Mouse (Mus musculus) kidney, postnatal 0 days (tissue): ENCODE data around the gene Scyl1. TPM values are rescaled to one million over a fixed set of nuclear protein-coding genes. Genes with fewer than 3 reads are reported as not detected.

Experiments used
- ATAC-seq: fragments of 200-750 bp; cut with Nextera tagmentation; replicated peaks from 2 replicates; pipeline ENCODE4 v1.8.0; 2017; ENCODE audit warnings: low read depth, moderate number of reproducible peaks, moderate TSS enrichment, moderate library complexity; ENCODE audit not compliant: low FRiP score
- DNase-seq: peaks from one replicate; pipeline ENCODE4 v3.0.0-alpha.2; 2016; ENCODE audit warnings: low spot score
- H3K27ac ChIP-seq: fragments of 300-500 bp; sonication (generic); 2 replicates; pipeline ENCODE4 v1.5.1; 2014; ENCODE audit warnings: mild to moderate bottlenecking
- H3K27me3 ChIP-seq: fragments of 300-500 bp; sonication (generic); 2 replicates; pipeline ENCODE4 v1.6.1; 2014; ENCODE audit warnings: low read length, mixed read lengths; ENCODE audit not compliant: insufficient read depth
- H3K36me3 ChIP-seq: fragments of 300-500 bp; sonication (generic); 2 replicates; pipeline ENCODE4 v1.6.1; 2014; ENCODE audit warnings: low read length, mixed read lengths; ENCODE audit not compliant: insufficient read depth
- H3K4me1 ChIP-seq: fragments of 300-500 bp; sonication (generic); replicated peaks from 2 replicates; pipeline ENCODE4 v1.6.1; 2014; ENCODE audit warnings: antibody characterized with exemption, low read length, mixed read lengths; ENCODE audit not compliant: insufficient read depth
- H3K4me2 ChIP-seq: fragments of 300-500 bp; sonication (generic); 2 replicates; pipeline ENCODE4 v1.6.1; 2014; ENCODE audit warnings: mild to moderate bottlenecking, low read length, moderate library complexity, mixed read lengths
- H3K4me3 ChIP-seq: fragments of 300-500 bp; sonication (generic); replicated peaks from 2 replicates; pipeline ENCODE4 v1.5.1; 2014; ENCODE audit warnings: low read depth, low read length
- H3K9ac ChIP-seq: fragments of 300-500 bp; sonication (generic); 2 replicates; pipeline ENCODE4 v1.6.1; 2014; ENCODE audit warnings: low read depth, low read length
- H3K9me3 ChIP-seq: fragments of 300-500 bp; sonication (generic); replicated peaks from 2 replicates; pipeline ENCODE4 v1.6.1; 2016; ENCODE audit warnings: low read length, inconsistent platforms, mixed read lengths
- CTCF ChIP-seq: IDR thresholded peaks from 2 replicates; pipeline ENCODE4 v1.5.1; 2016; ENCODE audit warnings: antibody characterized with exemption, low read depth, mild to moderate bottlenecking, moderate library complexity
- WGBS: fragments of 180-500 bp; shearing (Covaris S2); extraction: QIAGEN DNeasy Blood & Tissue Kit; methylation state at CpG from one replicate; pipeline ENCODE4 v1.1.7; 2014; 5-methylcytosine and 5-hydroxymethylcytosine counted together
- polyA plus RNA-seq: library from polyadenylated mRNA; unstranded; fragments of >200 nt; fragmentation: Nextera tagmentation; extraction: Ambion mirVana; gene quantifications from 2 replicates; pipeline ENCODE4 v1.2.1, GENCODE M21; 2015

Gene Scyl1
- polyA plus RNA-seq, 1 experiment from 2014 or later, result 63.5 TPM

DNA sequence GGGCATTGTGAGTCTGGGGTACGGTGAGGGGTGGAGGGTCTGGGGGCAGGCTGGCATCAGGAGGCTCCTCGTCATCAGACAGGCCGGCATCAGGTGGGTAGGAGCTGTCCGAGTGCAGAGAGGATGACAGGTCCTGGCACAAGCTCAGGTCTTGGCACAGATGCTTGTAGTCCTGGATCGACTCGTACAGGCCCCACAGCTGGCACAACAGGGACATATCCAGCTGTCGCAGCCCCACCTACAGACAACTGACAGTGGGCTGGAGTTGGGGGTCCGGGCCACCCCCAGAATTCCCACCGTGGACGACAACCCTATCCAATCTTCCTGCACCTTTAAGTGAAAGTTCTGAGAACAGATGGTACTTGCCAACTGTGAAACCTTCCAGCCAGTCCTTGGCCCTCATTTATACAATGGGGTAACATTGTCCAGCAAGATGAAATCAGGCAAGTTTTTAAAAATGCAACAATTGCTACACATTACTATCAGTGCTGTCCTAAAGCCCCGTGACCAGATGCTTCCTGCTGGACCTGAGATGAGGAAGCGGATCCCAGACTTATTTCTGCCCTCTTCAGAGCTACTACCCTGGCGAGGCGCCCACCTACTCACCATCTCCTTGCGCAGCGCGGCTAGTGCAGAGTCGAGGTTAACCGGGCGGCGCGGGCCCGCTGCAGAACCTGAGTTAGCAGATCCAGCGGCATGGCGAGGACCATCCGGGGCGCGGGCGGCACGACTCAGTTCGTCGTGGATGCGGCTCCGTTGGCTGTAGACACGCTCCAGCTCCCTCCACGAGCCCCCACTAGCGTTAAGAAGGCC lies 42.4 kb downstream of the Scyl1 start:
- Histone ChIP-seq H3K27ac (peak overlapping the region; percentile 84), H3K9ac (peak overlapping the region; percentile 92), H3K9me3 (no peaks in the 10 kb centered on the region), H3K36me3 (no peaks in the 10 kb centered on the region), H3K4me1 (peaks cover 41% of the 10 kb centered on the region), H3K4me3 (peak overlapping the region; percentile 85), H3K27me3 (no peaks in the 10 kb centered on the region), H3K4me2 (peak overlapping the region; percentile 70)
- ATAC-seq (0 out of 2 replicates have a peak, but pooled peaks have one; percentile 9), DNase-seq (peak; percentile 71)
- TF ChIP-seq CTCF, result no peak
- WGBS, result 7% methylated on average over 37 of the region's 37 CpGs

DNA sequence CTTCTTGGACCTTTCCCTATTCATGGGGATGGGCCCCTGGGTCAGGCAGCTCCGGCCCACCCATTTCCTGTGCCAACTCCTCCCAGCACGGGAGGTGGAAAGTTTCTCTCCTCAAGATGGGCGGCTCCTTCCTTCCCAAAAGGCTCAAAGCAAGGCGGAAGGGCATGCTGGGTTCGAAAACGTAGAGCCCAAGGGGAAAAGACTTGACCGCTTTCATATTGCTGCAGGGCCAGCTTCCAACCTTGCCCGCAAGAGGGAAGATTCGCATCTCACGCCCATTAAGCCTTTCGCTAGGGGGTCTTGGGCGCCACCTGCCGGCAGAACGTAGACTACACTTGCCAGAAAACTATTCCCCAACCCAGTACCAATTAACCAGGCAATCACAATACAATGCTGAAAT lies 43.5 kb downstream of the Scyl1 start:
- peak overlapping the region; percentile 70 for H3K4me2 ChIP-seq
- H3K27ac ChIP-seq, result peak overlapping the region; percentile 67
- H3K4me1 ChIP-seq, result peaks cover 41% of the 10 kb centered on the region
- H3K27me3 ChIP-seq, result no peaks in the 10 kb centered on the region
- TF ChIP-seq CTCF, result peak; percentile 99
- WGBS, result 3% methylated on average over 14 of the region's 14 CpGs
- H3K9me3 ChIP-seq, result no peaks in the 10 kb centered on the region
- no peaks in the 10 kb centered on the region for H3K36me3 ChIP-seq
- peak; percentile 91 for DNase-seq
- H3K4me3 ChIP-seq, result peak overlapping the region; percentile 85; the same call in 1 of the 2 replicates
- ATAC-seq, result no peak
- peak overlapping the region; percentile 24; the same call in 1 of the 2 replicates for H3K9ac ChIP-seq

DNA sequence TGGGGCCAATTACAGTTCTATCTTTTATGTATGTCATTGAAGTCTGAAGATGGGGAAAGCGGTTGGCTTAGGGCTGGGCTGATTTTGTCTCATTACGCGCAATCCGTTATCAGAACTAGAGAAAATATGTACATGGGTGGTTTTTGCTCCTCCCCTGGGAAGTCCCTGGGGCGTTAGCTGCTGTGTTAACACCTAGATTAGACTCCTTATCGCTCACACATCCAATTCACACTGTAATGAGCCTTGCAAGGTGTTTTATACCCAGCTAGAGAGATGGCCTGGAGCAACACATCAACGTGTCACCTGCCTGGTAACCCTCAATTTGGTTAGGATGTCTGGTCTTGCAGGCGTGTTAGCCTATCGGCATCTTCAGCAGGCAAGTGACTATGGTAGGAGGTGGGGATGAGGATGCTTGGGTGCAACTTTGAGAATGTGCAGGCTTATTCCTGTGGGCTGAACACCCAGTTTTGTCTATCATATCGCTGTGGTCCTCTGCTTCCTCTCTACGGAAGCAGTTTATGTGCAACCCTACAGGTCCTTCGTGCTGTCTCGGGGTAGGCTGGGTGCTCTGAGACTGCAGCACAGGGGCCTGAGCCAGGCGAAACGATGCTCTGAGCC lies 44.1 kb downstream of the Scyl1 start:
- DNase-seq, result no peak
- no peaks in the 10 kb centered on the region for H3K27me3 ChIP-seq
- no peak for TF ChIP-seq CTCF
- no peaks in the 10 kb centered on the region for H3K36me3 ChIP-seq
- no peak for ATAC-seq
- peak overlapping the region; percentile 70 for H3K4me2 ChIP-seq
- peak overlapping the region; percentile 85; the same call in 1 of the 2 replicates for H3K4me3 ChIP-seq
- H3K4me1 ChIP-seq, result peaks cover 41% of the 10 kb centered on the region
- H3K9ac ChIP-seq, result peak overlapping the region; percentile 24; the same call in 1 of the 2 replicates
- H3K27ac ChIP-seq, result peak overlapping the region; percentile 67
- WGBS, result 65% methylated on average over 15 of the region's 15 CpGs
- no peaks in the 10 kb centered on the region for H3K9me3 ChIP-seq

DNA sequence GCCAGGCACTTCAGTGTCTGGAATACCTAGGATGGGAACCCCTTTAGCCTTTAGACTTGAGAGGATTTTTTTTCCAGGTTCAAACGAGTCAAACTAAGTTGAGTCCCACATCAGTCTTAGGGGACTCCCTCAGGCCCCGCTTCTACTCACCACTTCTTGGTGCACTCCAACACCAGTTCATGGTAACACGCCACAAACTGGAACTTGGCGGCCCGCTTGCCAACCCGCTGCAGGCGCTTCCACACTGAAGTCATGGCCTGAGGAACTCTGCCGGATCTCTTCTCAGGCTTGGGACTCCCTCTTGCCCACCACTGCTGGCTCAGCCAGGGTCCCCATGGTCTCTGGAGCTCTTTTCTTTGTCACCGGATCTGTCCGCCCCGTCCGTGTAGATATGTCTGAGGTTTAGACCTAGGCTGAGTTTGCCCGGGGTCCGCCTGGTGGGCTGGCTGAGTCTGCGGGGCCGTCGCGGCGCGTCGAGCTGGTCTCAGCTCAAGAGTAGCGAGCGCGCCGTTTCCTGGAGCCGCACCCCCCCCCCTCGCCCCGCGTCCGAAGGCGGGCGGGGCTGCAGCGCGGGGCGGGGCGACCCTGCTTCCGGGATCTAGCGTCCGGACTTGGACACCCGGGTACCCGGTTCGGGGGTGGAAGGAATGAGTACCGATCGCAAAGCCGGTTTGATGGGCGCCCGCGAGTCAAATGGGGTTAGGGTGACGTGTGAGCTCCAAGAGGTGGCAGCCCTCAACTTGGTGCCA lies 45.3 kb downstream of the Scyl1 start, which contains the start of gene Ehbp1l1:
Gene Ehbp1l1, minus strand, starts transcription at position 551 of the 749 bp plus-strand sequence.
- peak within 1 kb of the TSS; percentile 59 for H3K9ac ChIP-seq
- no peak for ATAC-seq

GRCm38 (mm10) chr19:5725029-5725707 lies 46.1 kb downstream of the Scyl1 start:
- no peaks in the 10 kb centered on the region for H3K27me3 ChIP-seq
- peak overlapping the region; percentile 69 for H3K27ac ChIP-seq
- ATAC-seq (no peak), DNase-seq (peak; percentile 35)
- H3K4me3 ChIP-seq, result peak overlapping the region; percentile 44
- H3K9me3 ChIP-seq, result no peaks in the 10 kb centered on the region
- 41% methylated on average over 12 of the region's 12 CpGs for WGBS
- no peak for TF ChIP-seq CTCF
- H3K36me3 ChIP-seq, result peaks cover 13% of the 10 kb centered on the region
- peak overlapping the region; percentile 59 for H3K9ac ChIP-seq
- peaks cover 33% of the 10 kb centered on the region for H3K4me1 ChIP-seq
- H3K4me2 ChIP-seq, result peak overlapping the region; percentile 70

More for the DNA sequence above, 45.3 kb downstream of the Scyl1 start, which contains the start of gene Ehbp1l1:
- Histone ChIP-seq H3K4me3 (peak within 1 kb of the TSS; percentile 85), H3K4me2 (peak within 1 kb of the TSS; percentile 70), H3K27me3 (no peaks in the 10 kb centered on the region), H3K4me1 (peaks cover 37% of the 10 kb centered on the region), H3K9me3 (no peaks in the 10 kb centered on the region), H3K36me3 (peaks cover 5% of the 10 kb centered on the region; the same call in 1 of the 2 replicates), H3K27ac (peak within 1 kb of the TSS; percentile 69)
- peak; percentile 84 for DNase-seq
- 7% methylated on average over 49 of the region's 49 CpGs for WGBS
- TF ChIP-seq CTCF, result no peak
